Mouse (Mus musculus) bone marrow macrophage, adult 2 months (primary cell): ENCODE measurements around the gene Entpd7.

ENCODE experiments used
- CTCF ChIP-seq: IDR thresholded peaks from 2 replicates; pipeline ENCODE4 v1.5.1; 2012; ENCODE audit warnings: low read depth, mild to moderate bottlenecking, low read length, moderate library complexity
- POLR2A ChIP-seq: IDR thresholded peaks from 2 replicates; pipeline ENCODE4 v1.6.1; 2012; ENCODE audit warnings: mild to moderate bottlenecking, low read depth, low read length, borderline replicate concordance

GRCm38 (mm10) chr19:43724821-43725220 is 35.3 kb downstream of the Entpd7 start:
- no peak for TF ChIP-seq POLR2A
- TF ChIP-seq CTCF, result no peak
